Mouse (Mus musculus) hematopoietic multipotent progenitor cell, adult 10-12 weeks (in vitro differentiated cells): ENCODE data around the gene Enthd1. TPM values are rescaled to one million over a fixed set of nuclear protein-coding genes. Genes with fewer than 3 reads are reported as not detected.

Experiments used
- polyA plus RNA-seq: library from polyadenylated mRNA; stranded (reverse); fragments of >175 nt; gene quantifications from 2 replicates; pipeline ENCODE4 v1.2.3, GENCODE M21; 2012; ENCODE audit warnings: low replicate concordance

Enthd1 gene
- 0.04 and 0.12 TPM in 2 replicates for polyA plus RNA-seq

DNA sequence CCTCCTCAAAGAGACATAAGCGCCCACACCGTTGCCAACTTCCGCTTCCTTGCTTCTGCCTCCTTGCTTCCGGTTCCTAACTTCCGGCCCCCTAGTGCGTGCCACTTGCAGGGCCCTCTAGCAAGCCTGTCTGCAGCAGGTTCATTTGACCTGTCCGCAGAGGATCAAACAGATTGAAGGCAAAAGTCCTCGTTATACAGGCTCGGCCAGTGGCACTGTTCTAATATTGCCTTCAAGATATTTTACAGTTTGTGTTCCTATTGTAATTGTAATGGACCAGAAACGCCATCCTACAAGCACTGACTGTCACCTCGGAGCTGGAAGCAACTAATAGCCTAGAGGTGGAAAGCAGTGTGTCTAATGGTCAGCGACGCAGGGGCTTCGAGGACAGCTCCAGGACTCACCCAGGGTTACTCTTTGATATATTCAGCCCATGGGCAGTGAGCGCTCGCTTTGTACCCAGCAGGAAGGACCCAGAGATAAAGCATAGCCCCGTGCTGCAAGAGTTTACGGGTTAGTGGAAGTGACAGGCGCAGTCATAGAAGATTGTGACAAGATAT, at the start of gene Enthd1:
Gene Enthd1 (minus strand): TSS at position 51 of the 560 bp plus-strand sequence.

DNA sequence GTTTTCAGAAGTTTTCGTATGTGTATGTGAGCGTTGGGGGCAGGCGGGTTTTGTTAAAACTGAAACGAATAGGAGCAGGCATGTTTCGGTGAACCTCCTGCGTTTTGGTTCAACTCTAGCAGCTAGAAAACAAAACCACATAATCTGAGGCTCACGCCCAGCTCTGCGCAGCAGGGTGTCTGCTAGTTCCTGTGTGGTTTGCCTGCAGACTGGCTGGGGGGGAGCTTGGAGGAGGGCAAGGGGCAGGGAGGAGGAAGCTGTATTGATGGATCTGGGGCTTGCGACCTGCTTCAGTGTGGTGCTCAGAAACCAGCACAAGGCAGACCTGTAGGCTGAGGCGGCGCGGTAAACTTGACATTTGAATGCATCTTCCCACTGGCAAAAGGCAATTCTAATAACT, 7.3 kb upstream of the Enthd1 start, which contains the start of gene Grap2:
Gene Grap2 (plus strand): TSS at position 304 of the 400 bp plus-strand sequence.

Other genes with a start within 250 kb of the Enthd1 start
- 151 and 254 TPM in 2 replicates for gene Grap2, start 7.4 kb upstream of the Enthd1 start, polyA plus RNA-seq
- 0.47 and 1.9 TPM in 2 replicates for gene Fam83f, start 106.7 kb upstream of the Enthd1 start, polyA plus RNA-seq
- gene Tnrc6b, start 146.2 kb upstream of the Enthd1 start, polyA plus RNA-seq, result 45.6 and 73.8 TPM in 2 replicates